Mouse (Mus musculus) forebrain, embryonic 11.5 days (tissue): ENCODE measurements at regions not wholly inside any gene's neighbourhood (a gene's known extent, or its start where the extent isn't known, plus 50 kb on each side); places are given as distances from the start of the nearest gene placed in this dataset.

ENCODE experiments used
- ATAC-seq: fragments of 200-750 bp; cut with Nextera tagmentation; replicated peaks from 2 replicates; pipeline ENCODE4 v1.8.0; 2017; ENCODE audit warnings: moderate TSS enrichment; ENCODE audit not compliant: low FRiP score
- DNase-seq: peaks from one replicate; pipeline ENCODE4 v3.0.0-alpha.2; 2017; ENCODE audit warnings: low spot score
- H3K27ac ChIP-seq: fragments of 300-500 bp; sonication (generic); 2 replicates; pipeline ENCODE4 v1.5.1; 2014; ENCODE audit warnings: low read depth, low read length
- H3K27me3 ChIP-seq: fragments of 300-500 bp; sonication (generic); 2 replicates; pipeline ENCODE4 v1.6.1; 2014; ENCODE audit warnings: mild to moderate bottlenecking, low read length, mixed read lengths; ENCODE audit not compliant: control insufficient read depth, insufficient read depth
- H3K36me3 ChIP-seq: fragments of 300-500 bp; sonication (generic); 2 replicates; pipeline ENCODE4 v1.6.1; 2014; ENCODE audit warnings: mild to moderate bottlenecking, low read length, moderate library complexity, mixed read lengths; ENCODE audit not compliant: control insufficient read depth, insufficient read depth
- H3K4me1 ChIP-seq: fragments of 300-500 bp; sonication (generic); replicated peaks from 2 replicates; pipeline ENCODE4 v1.6.1; 2014; ENCODE audit warnings: low read length, mixed read lengths; ENCODE audit not compliant: control insufficient read depth, insufficient read depth
- H3K4me2 ChIP-seq: fragments of 300-500 bp; sonication (generic); 2 replicates; pipeline ENCODE4 v1.6.1; 2014; ENCODE audit warnings: low read depth, mild to moderate bottlenecking, low read length, moderate library complexity, mixed read lengths; ENCODE audit not compliant: severe bottlenecking
- H3K4me3 ChIP-seq: fragments of 300-500 bp; sonication (generic); 2 replicates; pipeline ENCODE4 v1.5.1; 2014; ENCODE audit warnings: low read depth, low read length
- H3K9ac ChIP-seq: fragments of 300-500 bp; sonication (generic); 2 replicates; pipeline ENCODE4 v1.6.1; 2014; ENCODE audit warnings: low read length
- H3K9me3 ChIP-seq: fragments of 300-500 bp; sonication (generic); 2 replicates; pipeline ENCODE4 v1.6.1; 2016; ENCODE audit warnings: low read length, mixed read lengths; ENCODE audit not compliant: control insufficient read depth
- WGBS: fragments of 180-500 bp; shearing (Covaris S2); extraction: QIAGEN DNeasy Blood & Tissue Kit; methylation state at CpG from one replicate; pipeline ENCODE4 v1.1.7; 2014; 5-methylcytosine and 5-hydroxymethylcytosine counted together

- Histone ChIP-seq H3K4me1 (no peaks in the 10 kb centered on the region), H3K9me3 (no peaks in the 10 kb centered on the region), H3K36me3 (no peaks in the 10 kb centered on the region), H3K4me3 (no peak overlapping the region), H3K9ac (no peak overlapping the region), H3K27me3 (no peaks in the 10 kb centered on the region), H3K4me2 (no peak overlapping the region), H3K27ac (no peak overlapping the region)
- WGBS, result 64% methylated on average over 5 of the region's 5 CpGs
- ATAC-seq, result no peak
- DNase-seq, result no peak
Measured at GRCm38 (mm10) chr13:102153785-102154608, 386.0 kb upstream of the Pik3r1 start.

GRCm38 (mm10) chr13:102154609-102154899 lies 386.5 kb upstream of the Pik3r1 start:
- DNase-seq (no peak), ATAC-seq (no peak)
- no peaks in the 10 kb centered on the region for H3K9me3 ChIP-seq
- no peak overlapping the region for H3K27ac ChIP-seq
- no peaks in the 10 kb centered on the region for H3K4me1 ChIP-seq
- no peak overlapping the region for H3K4me3 ChIP-seq
- H3K36me3 ChIP-seq, result no peaks in the 10 kb centered on the region
- H3K27me3 ChIP-seq, result no peaks in the 10 kb centered on the region
- H3K4me2 ChIP-seq, result no peak overlapping the region
- H3K9ac ChIP-seq, result no peak overlapping the region
- 71% methylated on average over 2 of the region's 2 CpGs for WGBS

- H3K36me3 ChIP-seq, result no peaks in the 10 kb centered on the region
- ATAC-seq (0 out of 2 replicates have a peak, but pooled peaks have one; percentile 42), DNase-seq (no peak)
- no peaks in the 10 kb centered on the region for H3K4me1 ChIP-seq
- no peaks in the 10 kb centered on the region for H3K27me3 ChIP-seq
- no peak overlapping the region for H3K27ac ChIP-seq
- no peak overlapping the region for H3K4me2 ChIP-seq
- no peaks in the 10 kb centered on the region for H3K9me3 ChIP-seq
- no peak overlapping the region for H3K4me3 ChIP-seq
- no peak overlapping the region for H3K9ac ChIP-seq
- 54% methylated on average over 6 of the region's 6 CpGs for WGBS
Measured at GRCm38 (mm10) chr13:102157369-102158130, 389.5 kb upstream of the Pik3r1 start.

GRCm38 (mm10) chr13:102173382-102174234 lies 405.6 kb upstream of the Pik3r1 start:
- Histone ChIP-seq H3K36me3 (no peaks in the 10 kb centered on the region), H3K4me3 (no peak overlapping the region), H3K27me3 (no peaks in the 10 kb centered on the region), H3K9ac (no peak overlapping the region), H3K9me3 (no peaks in the 10 kb centered on the region), H3K4me2 (no peak overlapping the region), H3K27ac (no peak overlapping the region), H3K4me1 (no peaks in the 10 kb centered on the region)
- DNase-seq (no peak), ATAC-seq (no peak)
- WGBS, result 87% methylated on average over 9 of the region's 9 CpGs

- no peak overlapping the region for H3K27ac ChIP-seq
- no peak overlapping the region for H3K9ac ChIP-seq
- H3K36me3 ChIP-seq, result no peaks in the 10 kb centered on the region
- no peak for DNase-seq
- no peak overlapping the region for H3K4me3 ChIP-seq
- 89% methylated on average over 3 of the region's 3 CpGs for WGBS
- H3K4me1 ChIP-seq, result no peaks in the 10 kb centered on the region
- no peaks in the 10 kb centered on the region for H3K9me3 ChIP-seq
- H3K27me3 ChIP-seq, result no peaks in the 10 kb centered on the region
- no peak for ATAC-seq
- no peak overlapping the region for H3K4me2 ChIP-seq
Measured at GRCm38 (mm10) chr13:102174431-102174830, 406.4 kb upstream of the Pik3r1 start.

- H3K4me2 ChIP-seq, result no peak overlapping the region
- H3K9me3 ChIP-seq, result no peaks in the 10 kb centered on the region
- no peak overlapping the region for H3K27ac ChIP-seq
- H3K4me3 ChIP-seq, result no peak overlapping the region
- DNase-seq (no peak), ATAC-seq (no peak)
- WGBS, result 93% methylated on average over 2 of the region's 2 CpGs
- no peaks in the 10 kb centered on the region for H3K27me3 ChIP-seq
- H3K9ac ChIP-seq, result no peak overlapping the region
- no peaks in the 10 kb centered on the region for H3K4me1 ChIP-seq
- no peaks in the 10 kb centered on the region for H3K36me3 ChIP-seq
Measured at GRCm38 (mm10) chr13:102174896-102175295, 406.9 kb upstream of the Pik3r1 start.

GRCm38 (mm10) chr13:102175406-102175805 lies 407.4 kb upstream of the Pik3r1 start:
- Histone ChIP-seq H3K27ac (no peak overlapping the region), H3K36me3 (no peaks in the 10 kb centered on the region), H3K9ac (no peak overlapping the region), H3K4me2 (no peak overlapping the region), H3K4me1 (no peaks in the 10 kb centered on the region), H3K9me3 (no peaks in the 10 kb centered on the region), H3K27me3 (no peaks in the 10 kb centered on the region), H3K4me3 (no peak overlapping the region)
- 97% methylated on average over 1 of the region's 1 CpGs for WGBS
- ATAC-seq (no peak), DNase-seq (no peak)

- 93% methylated on average over 2 of the region's 2 CpGs for WGBS
- no peaks in the 10 kb centered on the region for H3K9me3 ChIP-seq
- ATAC-seq (no peak), DNase-seq (no peak)
- no peaks in the 10 kb centered on the region for H3K4me1 ChIP-seq
- H3K27ac ChIP-seq, result no peak overlapping the region
- H3K4me3 ChIP-seq, result no peak overlapping the region
- H3K4me2 ChIP-seq, result no peak overlapping the region
- H3K36me3 ChIP-seq, result no peaks in the 10 kb centered on the region
- H3K9ac ChIP-seq, result no peak overlapping the region
- no peaks in the 10 kb centered on the region for H3K27me3 ChIP-seq
Measured at GRCm38 (mm10) chr13:102176456-102176855, 408.4 kb upstream of the Pik3r1 start.
